Mouse (Mus musculus) thymus, postnatal 0 days (tissue): Measurements from ENCODE around the gene Arhgef2. TPM values are rescaled to one million over a fixed set of nuclear protein-coding genes. Genes with fewer than 3 reads are reported as not detected.
A peak's percentile ranks its signal among the peaks of the same experiment; 100 is the strongest.
"Not testable (repeated sequence)": the region's sequence is repeated elsewhere in the genome, so short reads cannot be mapped to it uniquely, and the experiment has no call there.

ENCODE experiments used
- DNase-seq: peaks from one replicate; pipeline ENCODE4 v3.0.0-alpha.2; 2015; ENCODE audit warnings: low spot score
- polyA plus RNA-seq: library from polyadenylated mRNA; unstranded; fragments of >200 nt; fragmentation: Nextera tagmentation; extraction: Ambion mirVana; gene quantifications from 2 replicates; pipeline ENCODE4 v1.2.1, GENCODE M21; 2015

Arhgef2 gene
- polyA plus RNA-seq, 1 experiment from 2014 or later: 94.5 TPM

GRCm38 (mm10) chr3:88590246-88590645 is 15.5 kb upstream of the Arhgef2 start:
- no peak for DNase-seq

- no peak for DNase-seq
Observed at GRCm38 (mm10) chr3:88591044-88591443, 14.7 kb upstream of the Arhgef2 start.

GRCm38 (mm10) chr3:88591950-88592731 is 13.6 kb upstream of the Arhgef2 start:
- peak; percentile 82 for DNase-seq

- peak; percentile 55 for DNase-seq
Observed at GRCm38 (mm10) chr3:88592942-88593576, 12.7 kb upstream of the Arhgef2 start.

- DNase-seq: no peak
Observed at GRCm38 (mm10) chr3:88593893-88594580, 11.7 kb upstream of the Arhgef2 start.

- not testable (repeated sequence) for DNase-seq
Observed at GRCm38 (mm10) chr3:88596547-88596946, 9.2 kb upstream of the Arhgef2 start.

- DNase-seq: no peak
Observed at GRCm38 (mm10) chr3:88602466-88602865, 3.3 kb upstream of the Arhgef2 start.

- DNase-seq: peak; percentile 69
Observed at GRCm38 (mm10) chr3:88603714-88604161, 2.0 kb upstream of the Arhgef2 start.

- DNase-seq: no peak
Observed at GRCm38 (mm10) chr3:88604863-88605262, 903 bp upstream of the Arhgef2 start.

- peak; percentile 89 for DNase-seq
Observed at GRCm38 (mm10) chr3:88607065-88607757, 1.4 kb downstream of the Arhgef2 start.

- no peak for DNase-seq
Observed at GRCm38 (mm10) chr3:88607758-88608138, 2.0 kb downstream of the Arhgef2 start.

GRCm38 (mm10) chr3:88609066-88609465 is 3.3 kb downstream of the Arhgef2 start:
- DNase-seq: no peak

GRCm38 (mm10) chr3:88614418-88614817 is 8.7 kb downstream of the Arhgef2 start:
- DNase-seq: no peak

- no peak for DNase-seq
Observed at GRCm38 (mm10) chr3:88615117-88615516, 9.4 kb downstream of the Arhgef2 start.

- no peak for DNase-seq
Observed at GRCm38 (mm10) chr3:88615902-88616391, 10.2 kb downstream of the Arhgef2 start.

- DNase-seq: no peak
Observed at GRCm38 (mm10) chr3:88616951-88617500, 11.3 kb downstream of the Arhgef2 start.

- no peak for DNase-seq
Observed at GRCm38 (mm10) chr3:88618074-88618871, 12.5 kb downstream of the Arhgef2 start.

GRCm38 (mm10) chr3:88619113-88620097 is 13.6 kb downstream of the Arhgef2 start:
- DNase-seq: no peak
